Mouse (Mus musculus) T-helper 17 cell (primary cell): ENCODE results near the gene Hivep3.

Source experiments
- in situ Hi-C, 2 experiments: fragments of 300-600 bp; cut with MboI, MseI; formaldehyde crosslinking; loops; 1 replicate in 1 of 2; 2 replicates in 1 of 2; pipeline ENCODE4 v1.15.1; 2025; ENCODE audit warnings: high pct_unique_total_duplicates in 2 of 2

Hivep3 gene

DNA sequence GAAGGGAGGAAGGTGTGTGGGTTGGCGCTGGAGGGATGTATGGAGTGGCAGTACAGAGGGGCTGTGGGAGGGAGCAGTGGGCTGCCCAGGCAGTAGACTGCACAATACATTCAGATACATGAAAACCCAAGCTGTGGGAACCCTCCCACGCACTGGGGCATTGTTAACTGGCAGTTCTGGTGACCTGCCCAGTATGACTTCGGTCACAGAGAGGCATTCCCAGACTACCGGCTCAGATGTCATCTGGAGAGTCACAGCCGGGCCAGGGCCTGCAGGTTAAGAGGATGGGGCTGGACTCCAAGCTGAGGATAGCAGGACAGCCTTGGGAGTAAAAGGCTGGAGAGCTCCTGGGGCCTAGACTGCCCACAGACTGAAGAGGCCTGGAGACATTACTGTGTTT is 265.3 kb downstream of the Hivep3 start:
- in situ Hi-C loops, result no loop called here

DNA sequence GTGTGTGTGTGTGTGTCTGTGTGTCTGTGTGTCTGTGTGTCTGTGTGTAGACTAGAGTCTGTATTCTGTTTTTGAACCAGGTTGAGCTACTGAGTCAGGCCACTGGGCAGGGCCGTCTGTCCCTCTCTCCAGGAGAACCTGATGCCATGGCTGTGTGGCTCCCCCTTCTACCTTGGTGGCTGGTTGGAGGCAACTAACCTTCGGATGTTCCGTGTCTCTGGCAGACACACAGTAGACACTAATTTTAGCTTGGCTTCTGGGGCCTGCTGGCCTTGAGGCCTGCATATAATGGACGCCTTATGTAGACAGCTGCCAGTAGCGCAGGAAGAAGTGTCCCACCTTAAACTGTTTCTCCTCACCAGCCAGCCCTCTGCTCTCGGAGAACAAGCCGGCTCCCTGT is 267.3 kb downstream of the Hivep3 start:
- in situ Hi-C loops, result loop anchor here in 1 of 2 experiments (25.0 kb wide), 1 partner anchor 1564 kb away; the partner anchor contains the start of genes Cdc20 and Elovl1

DNA sequence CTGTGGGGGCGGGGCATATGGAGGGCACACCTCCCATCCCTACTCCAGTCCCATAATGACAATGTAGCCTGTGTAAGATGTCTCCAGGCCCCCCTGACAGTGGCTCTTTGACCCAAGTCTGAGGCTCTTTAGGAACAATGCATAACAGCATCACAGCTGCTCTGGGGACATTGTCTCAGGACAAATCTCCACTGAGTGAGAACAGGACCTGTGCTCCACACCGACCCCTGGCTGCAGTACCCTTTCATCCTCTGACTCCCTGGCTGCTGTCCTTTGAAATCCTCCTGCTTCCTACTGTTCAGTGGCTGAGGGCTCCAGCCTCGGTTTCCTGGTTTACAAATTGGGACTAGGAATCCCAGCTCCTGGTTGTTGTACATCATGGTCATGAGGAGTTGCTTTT is 269.4 kb downstream of the Hivep3 start:
- in situ Hi-C loops, result loop anchor here in 1 of 2 experiments (25.0 kb wide), 1 partner anchor 1566 kb away; the partner anchor contains the start of genes Cdc20 and Elovl1

DNA sequence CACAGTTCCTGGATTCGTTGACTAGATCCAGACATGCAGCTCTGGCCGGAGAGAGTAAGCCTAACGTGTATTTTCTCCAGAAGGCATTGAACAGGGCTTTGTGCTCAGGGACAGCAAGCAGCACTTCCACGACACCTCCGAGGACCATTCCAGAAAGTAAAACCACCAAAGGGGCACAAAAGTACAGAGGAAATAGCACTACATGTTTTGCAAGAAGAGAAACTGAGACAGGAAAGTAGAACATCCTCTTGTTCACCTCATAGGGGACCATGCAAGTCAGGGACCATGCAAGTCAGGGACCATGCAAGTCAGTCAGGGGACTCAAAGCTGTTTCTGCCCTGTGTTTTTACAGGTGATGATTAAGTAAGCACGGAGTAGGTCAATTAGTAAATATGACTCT is 272.5 kb downstream of the Hivep3 start:
- in situ Hi-C loops, result loop anchor here in 1 of 2 experiments (25.0 kb wide), 1 partner anchor 1569 kb away; the partner anchor contains the start of genes Cdc20 and Elovl1

DNA sequence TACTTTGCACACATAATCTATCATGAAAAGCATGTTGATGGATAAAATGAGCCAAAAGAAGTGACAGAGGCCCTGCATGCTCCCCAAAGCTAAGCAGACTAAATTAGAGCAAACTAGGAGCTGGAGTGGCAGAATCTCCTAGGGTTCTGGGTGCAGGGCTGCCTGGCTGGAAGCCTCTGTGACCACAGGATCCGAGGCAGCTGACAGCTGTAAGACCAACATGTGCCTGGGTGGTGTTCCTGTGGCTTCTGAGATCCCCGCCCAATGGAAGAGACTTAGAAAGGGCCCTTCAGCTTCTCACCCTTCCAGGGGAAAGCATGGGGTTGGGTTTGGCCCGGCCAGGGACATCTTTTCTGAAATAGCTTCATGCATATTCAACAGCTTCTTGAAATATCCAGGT is 274.3 kb downstream of the Hivep3 start:
- in situ Hi-C loops, result loop anchor here in 1 of 2 experiments (25.0 kb wide), 1 partner anchor 1571 kb away; the partner anchor contains the start of genes Cdc20 and Elovl1

DNA sequence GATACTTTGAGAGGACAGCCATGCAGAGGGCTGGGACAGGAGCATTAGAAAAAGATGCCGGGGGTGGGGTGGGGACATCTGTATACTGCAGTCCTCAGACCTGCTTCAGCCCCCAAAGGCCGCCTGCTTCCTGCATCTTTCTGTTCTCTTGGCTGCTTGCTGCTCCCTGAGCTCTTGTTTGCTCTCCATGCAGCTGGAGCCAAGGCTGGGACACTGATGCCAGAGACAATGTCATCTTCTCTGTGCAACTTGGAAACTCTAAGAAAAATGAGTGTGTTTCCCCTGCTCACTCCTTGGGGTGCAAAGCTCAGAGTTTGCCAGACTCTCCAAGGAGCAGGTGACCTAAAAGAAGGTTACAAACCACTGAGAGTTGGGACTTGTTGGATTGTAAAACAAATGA is 275.6 kb downstream of the Hivep3 start:
- in situ Hi-C loops, result loop anchor here in 1 of 2 experiments (25.0 kb wide), 1 partner anchor 1572 kb away; the partner anchor contains the start of genes Cdc20 and Elovl1

DNA sequence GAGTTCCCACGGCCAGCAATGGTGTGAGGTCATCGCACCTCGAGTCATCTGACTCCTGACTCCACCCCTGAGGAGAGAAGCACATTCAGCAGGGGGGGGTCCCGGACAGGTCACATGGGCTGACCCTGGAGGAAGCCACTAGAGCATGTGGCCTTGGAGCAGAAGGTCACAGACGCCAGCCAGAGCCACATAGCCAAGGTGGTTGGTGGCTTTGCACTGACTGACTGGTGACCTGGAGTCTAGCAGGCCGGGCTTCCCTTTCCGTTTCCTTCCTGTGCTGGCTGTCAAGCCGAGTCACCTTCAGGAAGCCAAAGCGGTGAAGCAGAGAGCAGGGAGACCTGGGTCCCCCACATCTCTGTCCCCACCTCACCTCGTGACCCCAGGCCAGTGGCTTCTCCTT is 278.2 kb downstream of the Hivep3 start:
- in situ Hi-C loops, result loop anchor here in 1 of 2 experiments (25.0 kb wide), 1 partner anchor 1574 kb away; the partner anchor contains the start of genes Cdc20 and Elovl1

DNA sequence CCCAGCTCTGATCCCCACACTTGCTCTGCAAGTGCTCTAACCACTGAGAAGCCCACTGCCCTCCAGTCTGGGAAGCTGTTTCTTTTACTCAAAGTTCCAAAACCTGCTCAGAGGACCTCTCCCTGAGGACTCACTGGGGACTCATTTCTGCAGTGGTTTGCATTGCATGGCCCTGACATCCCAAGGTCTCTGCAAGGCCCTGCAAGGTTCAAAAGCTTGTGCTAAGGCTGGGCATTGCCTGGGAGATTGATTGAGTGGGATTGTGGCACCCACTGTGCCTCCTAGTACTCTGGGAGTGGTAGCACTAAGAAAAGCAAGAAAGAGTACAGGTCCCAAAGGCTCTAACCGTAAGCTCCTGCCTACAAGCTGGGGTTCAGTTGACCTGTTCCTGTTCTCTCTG is 279.3 kb downstream of the Hivep3 start:
- in situ Hi-C loops, result loop anchor here in 1 of 2 experiments (25.0 kb wide), 1 partner anchor 1576 kb away; the partner anchor contains the start of genes Cdc20 and Elovl1

DNA sequence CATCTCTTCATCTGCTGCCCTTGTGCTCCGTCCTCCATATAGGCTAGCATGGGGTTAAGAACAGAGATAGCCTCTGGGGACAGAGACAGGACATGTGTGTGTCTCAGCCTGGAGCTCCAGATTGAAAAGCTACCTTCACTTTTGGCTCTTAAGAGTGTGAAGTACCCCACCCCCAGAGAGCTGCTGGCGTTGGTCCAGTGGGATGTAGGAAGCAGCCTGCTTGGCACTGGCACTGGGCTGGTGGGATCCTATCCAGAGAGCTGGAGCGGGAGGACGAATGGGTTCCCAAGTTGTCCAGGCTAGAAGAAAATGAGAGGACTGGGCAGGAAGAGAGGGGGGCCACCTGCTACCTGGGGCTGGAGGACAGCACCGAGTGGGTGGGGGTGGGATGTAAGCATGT is 284.8 kb downstream of the Hivep3 start:
- in situ Hi-C loops, result loop anchor here in 1 of 2 experiments (25.0 kb wide), 1 partner anchor 1581 kb away; the partner anchor contains the start of genes Cdc20 and Elovl1

DNA sequence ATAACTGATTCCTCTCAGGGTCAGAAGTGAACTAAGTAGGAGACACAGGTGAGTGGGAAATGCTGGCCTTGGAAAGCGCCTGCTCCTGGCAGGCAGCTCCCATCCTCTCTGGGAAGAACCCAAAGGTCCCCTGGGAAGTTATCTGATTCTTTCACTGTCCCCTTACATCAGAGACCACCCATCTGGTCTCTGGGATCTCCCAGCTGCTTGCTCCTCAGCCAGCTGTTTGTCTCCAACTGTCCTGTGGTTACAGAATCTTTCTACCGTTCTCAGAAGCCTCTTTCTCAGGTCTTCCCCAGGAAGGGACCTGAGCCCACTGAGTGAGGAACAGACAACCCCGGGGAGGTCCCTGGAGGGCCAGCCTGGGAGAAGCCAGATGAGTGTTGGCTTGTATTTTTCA is 288.8 kb downstream of the Hivep3 start:
- in situ Hi-C loops, result loop anchor here (5.0 to 25.0 kb wide), 2 partner anchors 45 to 1585 kb away; partner anchors contain the start of genes Cdc20 (in 1 of the 2) and Elovl1 (in 1 of the 2)

DNA sequence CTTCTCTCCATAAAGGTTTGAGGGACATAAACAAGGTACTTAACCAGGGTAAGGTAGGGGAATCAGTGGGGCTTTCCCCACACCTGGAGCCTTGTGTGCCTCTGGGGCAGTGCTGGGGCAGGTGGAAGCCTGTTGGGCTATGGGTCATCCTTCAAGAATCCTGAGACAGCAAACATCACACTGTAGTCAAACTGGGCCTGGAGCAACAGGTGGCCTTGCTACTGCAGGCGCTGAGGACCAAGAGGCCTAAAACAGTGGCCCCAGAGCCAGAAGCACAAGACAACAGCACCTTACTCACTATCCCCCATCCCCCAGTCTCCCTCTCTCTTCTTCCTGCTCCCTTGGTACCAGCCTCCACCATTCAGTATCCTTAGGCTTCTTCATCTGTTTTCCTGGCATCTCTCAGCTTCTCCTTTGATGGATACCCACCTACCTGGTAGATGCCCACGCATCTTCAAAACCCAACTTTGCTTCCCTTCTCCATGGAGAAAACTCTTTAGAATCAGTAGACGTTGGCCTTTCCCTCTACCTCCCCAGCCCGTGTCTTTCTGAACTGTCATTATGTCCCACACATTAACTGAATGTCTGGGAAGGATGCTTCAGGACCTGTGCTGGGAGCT is 289.7 kb downstream of the Hivep3 start:
- in situ Hi-C loops, result loop anchor here (5.0 to 25.0 kb wide), 2 partner anchors 46 to 1586 kb away; partner anchors contain the start of genes Cdc20 (in 1 of the 2) and Elovl1 (in 1 of the 2)

DNA sequence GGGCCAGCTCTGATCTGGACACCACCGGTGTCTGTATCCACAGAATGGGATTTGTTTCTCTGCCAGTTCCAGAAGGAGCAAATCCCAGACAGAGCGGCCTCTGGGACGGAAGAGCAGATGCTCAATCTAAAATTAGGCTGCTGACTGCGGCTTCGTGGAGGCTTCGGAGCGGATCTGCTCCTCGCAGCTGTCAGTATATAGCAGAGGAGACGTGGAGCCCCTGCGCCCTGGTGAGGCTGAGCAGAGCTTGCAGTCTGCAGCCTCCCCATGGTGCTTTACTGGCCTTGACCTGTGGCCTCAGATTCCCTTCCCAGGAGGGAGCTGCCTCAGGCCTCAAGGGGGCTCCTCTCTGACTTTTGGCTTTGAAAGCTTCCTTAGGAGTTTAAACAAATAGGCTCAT is 290.5 kb downstream of the Hivep3 start:
- in situ Hi-C loops, result loop anchor here (5.0 to 25.0 kb wide), 2 partner anchors 47 to 1587 kb away; partner anchors contain the start of genes Cdc20 (in 1 of the 2) and Elovl1 (in 1 of the 2)

DNA sequence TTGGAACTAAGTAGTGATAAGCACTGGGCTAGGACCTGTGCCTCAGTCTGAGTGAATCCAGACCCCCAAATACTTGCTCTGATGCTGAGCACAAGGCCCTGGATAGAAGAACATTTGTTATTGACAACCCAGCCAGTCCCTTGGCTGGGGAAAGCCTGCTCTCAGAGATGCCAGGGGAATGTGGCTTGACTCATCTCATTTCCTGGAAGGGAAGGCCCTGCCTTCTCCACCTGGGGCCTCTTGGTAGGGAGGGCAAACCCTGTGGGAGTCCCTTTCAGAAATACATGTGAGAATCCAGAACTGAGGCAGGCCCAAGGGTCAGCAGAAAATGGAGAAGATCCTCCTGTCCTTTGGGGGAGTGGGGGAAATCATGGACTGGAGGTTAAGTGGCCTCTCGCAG is 294.1 kb downstream of the Hivep3 start:
- in situ Hi-C loops, result loop anchor here in 1 of 2 experiments (5.0 kb wide), 1 partner anchor 45 kb away; no protein-coding TSS in a partner anchor

DNA sequence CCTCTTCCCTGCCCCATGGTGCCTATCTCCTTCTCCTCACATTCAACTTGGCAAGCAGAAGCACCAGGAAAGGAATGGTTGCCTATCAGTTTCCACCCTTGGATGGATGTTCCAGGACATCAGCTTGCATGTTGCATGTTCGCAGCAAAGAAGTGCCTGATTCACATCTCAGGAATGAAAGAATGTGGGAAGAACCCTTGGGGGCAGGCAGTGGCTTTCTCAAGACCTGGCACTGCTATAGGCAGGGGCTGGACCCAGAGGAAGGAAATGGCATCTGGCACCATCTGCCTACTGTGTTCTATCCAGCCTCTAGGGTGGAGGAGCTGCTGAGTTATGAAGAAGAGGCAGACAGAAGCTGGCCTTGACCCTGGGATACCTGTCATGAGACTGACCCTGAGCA is 296.4 kb downstream of the Hivep3 start:
- in situ Hi-C loops, result loop anchor here (5.0 to 10.0 kb wide), 3 partner anchors 48 to 108 kb away; no protein-coding TSS in a partner anchor

DNA sequence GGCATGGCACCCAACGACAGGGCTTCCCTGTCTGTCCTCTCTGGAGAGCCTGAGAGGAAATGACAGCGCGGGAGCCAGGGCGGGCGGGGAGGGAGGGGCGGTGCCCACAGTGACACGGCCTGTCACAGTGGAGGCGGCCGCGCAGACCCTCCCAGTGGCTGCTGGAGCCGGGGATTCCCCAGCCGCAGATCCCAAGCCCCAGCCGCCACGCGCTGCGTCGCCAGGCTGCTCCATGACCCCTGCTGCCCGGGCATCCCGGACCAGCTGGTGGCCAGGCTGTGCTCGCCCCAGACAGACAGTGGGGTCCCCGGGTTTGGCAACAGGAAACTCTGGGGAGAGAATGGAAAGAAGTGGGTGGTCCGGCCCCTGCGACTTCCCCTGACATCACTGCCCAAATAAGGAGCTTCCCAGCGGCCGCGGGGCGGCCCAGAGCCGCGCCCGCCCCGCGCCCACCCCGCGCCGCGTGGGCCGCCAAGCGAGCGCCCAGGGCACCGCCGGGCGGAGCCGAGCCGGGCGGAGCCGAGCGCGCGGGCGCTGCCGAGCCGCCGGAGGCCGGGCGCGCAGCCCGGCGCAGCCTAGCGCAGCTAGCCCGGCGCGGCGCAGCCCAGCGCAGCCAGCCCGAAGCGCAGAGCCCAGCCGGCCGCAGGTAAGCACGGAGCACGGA is 298.9 kb downstream of the Hivep3 start:
- in situ Hi-C loops, result loop anchor here (5.0 to 10.0 kb wide), 2 partner anchors 108 to 110 kb away; no protein-coding TSS in a partner anchor

DNA sequence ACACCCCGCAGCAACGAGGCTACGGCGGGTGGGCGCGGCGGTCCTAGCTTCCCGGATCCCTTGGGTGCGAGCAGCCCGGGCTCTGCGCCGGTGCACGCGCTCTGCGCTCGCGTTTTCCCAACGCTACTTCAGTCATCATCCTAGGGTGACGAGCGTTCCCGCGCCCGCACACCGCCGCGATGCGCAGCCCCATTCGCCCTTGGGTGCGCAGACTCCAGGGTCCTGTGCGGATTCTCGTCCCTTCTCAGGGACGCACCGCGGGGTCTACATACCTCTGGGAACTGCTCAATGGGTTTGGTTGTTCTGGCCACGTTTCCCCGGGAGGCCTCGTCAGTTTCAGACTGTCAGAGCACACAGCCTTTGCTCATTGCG is 299.4 kb downstream of the Hivep3 start:
- in situ Hi-C loops, result loop anchor here (5.0 to 10.0 kb wide), 2 partner anchors 108 to 111 kb away; no protein-coding TSS in a partner anchor

DNA sequence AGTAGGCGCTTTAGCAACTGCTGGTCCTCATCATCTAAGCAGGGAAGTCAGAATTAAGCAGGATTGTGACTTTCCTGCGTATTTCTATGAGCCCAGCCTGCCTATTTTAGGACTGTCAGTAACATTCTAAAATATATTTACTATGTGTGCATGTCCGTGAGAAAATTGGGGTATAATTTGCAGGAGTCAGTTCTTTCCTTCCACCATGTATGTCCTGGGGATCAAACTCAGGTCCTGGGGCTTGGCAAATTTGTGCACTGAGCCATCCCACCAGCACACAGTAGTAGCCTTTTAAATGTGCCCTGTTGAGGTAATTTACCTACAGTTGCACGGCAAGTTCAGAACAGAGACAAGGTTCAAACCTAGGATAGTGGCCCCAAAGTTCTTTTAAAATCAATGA is 302.7 kb downstream of the Hivep3 start:
- in situ Hi-C loops, result loop anchor here in 1 of 2 experiments (10.0 kb wide), 1 partner anchor 111 kb away; no protein-coding TSS in a partner anchor

DNA sequence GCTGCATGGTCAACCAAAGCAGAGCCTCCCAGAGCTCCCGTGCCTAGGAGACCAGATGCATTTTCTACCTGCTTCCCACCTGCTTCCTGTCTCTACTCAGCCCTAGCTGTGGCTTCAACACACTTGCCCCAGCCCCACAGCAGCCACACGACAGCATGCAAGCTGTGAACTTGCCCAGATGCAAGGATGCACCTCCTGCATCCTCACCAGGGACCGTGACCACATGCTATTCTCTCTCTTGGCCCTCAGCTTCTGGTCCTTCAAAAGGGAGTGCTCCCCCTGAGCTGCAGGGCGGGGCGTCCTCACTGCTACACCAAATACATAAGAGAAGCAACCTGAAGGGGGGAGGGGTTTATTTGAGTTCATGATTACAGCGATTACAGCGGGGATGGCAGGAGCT is 303.4 kb downstream of the Hivep3 start:
- in situ Hi-C loops, result loop anchor here in 1 of 2 experiments (10.0 kb wide), 1 partner anchor 112 kb away; no protein-coding TSS in a partner anchor

DNA sequence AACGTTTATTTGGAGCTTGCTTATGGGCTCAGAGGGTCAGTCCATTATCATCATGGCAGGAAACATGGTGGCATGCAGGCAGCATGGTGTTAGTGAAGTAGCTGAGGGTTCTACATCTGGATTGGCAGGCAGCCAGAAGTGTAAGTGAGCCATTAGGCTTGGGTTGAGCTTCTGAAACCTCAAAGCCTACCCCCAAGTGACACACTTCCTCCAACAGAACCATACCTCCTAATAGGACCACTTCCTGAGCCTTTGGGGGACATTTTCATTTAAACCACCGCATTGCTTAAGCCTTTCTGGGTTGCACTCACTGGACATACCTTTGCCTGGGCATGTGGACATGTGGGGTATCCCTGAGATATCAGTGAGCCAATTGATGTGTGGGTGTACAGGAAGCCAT is 307.9 kb downstream of the Hivep3 start:
- in situ Hi-C loops, result no loop called here

DNA sequence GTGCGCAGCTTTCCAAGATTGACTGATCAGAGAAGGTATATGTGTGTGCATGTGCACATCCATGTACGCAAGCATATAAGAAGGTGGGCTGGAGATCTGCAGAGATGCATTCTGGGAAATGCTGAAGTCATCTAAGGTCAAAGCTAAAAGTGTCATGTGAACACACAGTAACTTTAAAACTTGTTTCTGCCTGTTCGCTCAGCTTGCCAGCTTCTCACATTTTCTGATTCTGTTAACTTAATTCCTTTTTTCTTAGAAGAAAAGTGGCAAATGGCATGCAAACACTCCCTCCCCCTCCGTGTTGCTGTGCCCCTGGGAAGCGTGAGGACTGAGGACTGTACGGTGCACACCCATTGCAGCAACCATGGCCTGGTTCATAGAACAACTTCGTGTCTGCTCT is 308.9 kb downstream of the Hivep3 start:
- in situ Hi-C loops, result no loop called here

DNA sequence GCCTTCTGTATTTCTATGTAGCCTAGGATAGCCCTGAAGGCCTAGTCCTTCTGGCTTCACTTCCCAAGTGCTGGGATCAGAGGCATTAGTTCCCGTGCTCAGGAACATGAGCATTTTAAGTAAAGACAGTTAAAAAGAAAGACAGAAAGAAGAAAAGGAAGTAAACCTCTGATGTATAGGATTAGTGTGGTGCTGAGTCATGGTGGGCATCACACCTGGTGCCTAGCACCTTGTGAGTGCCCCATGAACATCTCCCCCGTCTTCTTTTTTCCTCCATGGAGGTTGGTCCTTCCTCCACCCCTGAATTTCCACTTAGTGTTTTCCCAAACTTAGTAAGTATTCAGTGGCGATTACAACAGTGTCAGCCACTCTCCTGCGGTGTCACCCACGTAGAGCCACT is 311.0 kb downstream of the Hivep3 start:
- in situ Hi-C loops, result loop anchor here in 1 of 2 experiments (5.0 kb wide), 1 partner anchor 812 kb away; the partner anchor contains the start of genes AU022252 and P3h1
